Mouse (Mus musculus): ENCODE data around the gene Gm20388. TPM values are rescaled to one million over a fixed set of nuclear protein-coding genes. Genes with fewer than 3 reads are reported as not detected.

Gm20388 gene
- polyA plus RNA-seq, 1 experiment = 18.7 TPM

- DNase-seq = peak; percentile 62 to 71
- no peak overlapping the region for H3K4me3 ChIP-seq (replicated peaks; ENCODE audit: insufficient read depth, low read depth, low read length)
- no peak overlapping the region for H3K27ac ChIP-seq (ENCODE audit: insufficient read depth, low read length)
- 27% methylated on average over 4 of the region's 4 CpGs for WGBS
- TF ChIP-seq CTCF (IDR thresholded peaks at IDR 0.05; ENCODE audit: borderline replicate concordance, insufficient read depth, low read depth, low read length) = peak; percentile 81
- no peak for TF ChIP-seq POLR2A (IDR thresholded peaks at IDR 0.05; ENCODE audit: borderline replicate concordance, insufficient read depth, low read length)
- no peaks in the 10 kb centered on the region for H3K27me3 ChIP-seq (ENCODE audit: control insufficient read depth, insufficient read depth, low read length)
- peaks cover 33% of the 10 kb centered on the region for H3K4me1 ChIP-seq (ENCODE audit: control insufficient read depth, insufficient read depth, low read length)
These were observed 1774.8 kb downstream of the Gm20388 start for GRCm38 (mm10) chr8:121685419-121685818.

- no peak overlapping the region for H3K4me3 ChIP-seq (replicated peaks; ENCODE audit: insufficient read depth, low read depth, low read length)
- peak; percentile 47 to 54 for DNase-seq
- peaks cover 22% of the 10 kb centered on the region for H3K4me1 ChIP-seq (ENCODE audit: control insufficient read depth, insufficient read depth, low read length)
- 41% methylated on average over 14 of the region's 14 CpGs for WGBS
- no peaks in the 10 kb centered on the region for H3K27me3 ChIP-seq (ENCODE audit: control insufficient read depth, insufficient read depth, low read length)
- TF ChIP-seq CTCF (IDR thresholded peaks at IDR 0.05; ENCODE audit: borderline replicate concordance, insufficient read depth, low read depth, low read length) (no peak), POLR2A (IDR thresholded peaks at IDR 0.05; ENCODE audit: borderline replicate concordance, insufficient read depth, low read length) (no peak)
- no peak overlapping the region for H3K27ac ChIP-seq (ENCODE audit: insufficient read depth, low read length)
These were observed 1777.0 kb downstream of the Gm20388 start for GRCm38 (mm10) chr8:121687455-121688161.

GRCm38 (mm10) chr8:121688496-121688895, 1777.9 kb downstream of the Gm20388 start:
- TF ChIP-seq CTCF (IDR thresholded peaks at IDR 0.05; ENCODE audit: borderline replicate concordance, insufficient read depth, low read depth, low read length) (no peak), POLR2A (IDR thresholded peaks at IDR 0.05; ENCODE audit: borderline replicate concordance, insufficient read depth, low read length) (no peak)
- Histone ChIP-seq H3K4me1 (ENCODE audit: control insufficient read depth, insufficient read depth, low read length) (peaks cover 16% of the 10 kb centered on the region), H3K27me3 (ENCODE audit: control insufficient read depth, insufficient read depth, low read length) (no peaks in the 10 kb centered on the region), H3K4me3 (replicated peaks; ENCODE audit: insufficient read depth, low read depth, low read length) (no peak overlapping the region), H3K27ac (ENCODE audit: insufficient read depth, low read length) (no peak overlapping the region)
- no peak for DNase-seq
- WGBS = 75% methylated on average over 5 of the region's 5 CpGs

GRCm38 (mm10) chr8:121694453-121694852, 1783.8 kb downstream of the Gm20388 start:
- DNase-seq = peak; percentile 63 to 83
- 52% methylated on average over 4 of the region's 4 CpGs for WGBS
- TF ChIP-seq CTCF (IDR thresholded peaks at IDR 0.05; ENCODE audit: borderline replicate concordance, insufficient read depth, low read depth, low read length) = peak; percentile 97
- TF ChIP-seq POLR2A (IDR thresholded peaks at IDR 0.05; ENCODE audit: borderline replicate concordance, insufficient read depth, low read length) = no peak
- H3K27ac ChIP-seq (ENCODE audit: insufficient read depth, low read length) = no peak overlapping the region
- H3K4me1 ChIP-seq (ENCODE audit: control insufficient read depth, insufficient read depth, low read length) = peaks cover 35% of the 10 kb centered on the region
- no peaks in the 10 kb centered on the region for H3K27me3 ChIP-seq (ENCODE audit: control insufficient read depth, insufficient read depth, low read length)
- H3K4me3 ChIP-seq (replicated peaks; ENCODE audit: insufficient read depth, low read depth, low read length) = no peak overlapping the region

- Histone ChIP-seq H3K4me1 (ENCODE audit: control insufficient read depth, insufficient read depth, low read length) (peaks cover 42% of the 10 kb centered on the region), H3K4me3 (replicated peaks; ENCODE audit: insufficient read depth, low read depth, low read length) (no peak overlapping the region), H3K27ac (ENCODE audit: insufficient read depth, low read length) (no peak overlapping the region), H3K27me3 (ENCODE audit: control insufficient read depth, insufficient read depth, low read length) (no peaks in the 10 kb centered on the region)
- TF ChIP-seq POLR2A (IDR thresholded peaks at IDR 0.05; ENCODE audit: borderline replicate concordance, insufficient read depth, low read length) (no peak), CTCF (IDR thresholded peaks at IDR 0.05; ENCODE audit: borderline replicate concordance, insufficient read depth, low read depth, low read length) (no peak)
- 39% methylated on average over 6 of the region's 6 CpGs for WGBS
- DNase-seq = peak; percentile 47 to 50
These were observed 1785.0 kb downstream of the Gm20388 start for GRCm38 (mm10) chr8:121695585-121696184.

GRCm38 (mm10) chr8:121697735-121698614, 1787.3 kb downstream of the Gm20388 start:
- Histone ChIP-seq H3K27me3 (ENCODE audit: control insufficient read depth, insufficient read depth, low read length) (no peaks in the 10 kb centered on the region), H3K27ac (ENCODE audit: insufficient read depth, low read length) (peak overlapping the region; percentile 63), H3K4me1 (ENCODE audit: control insufficient read depth, insufficient read depth, low read length) (peaks cover 55% of the 10 kb centered on the region), H3K4me3 (replicated peaks; ENCODE audit: insufficient read depth, low read depth, low read length) (peak overlapping the region; percentile 8)
- WGBS = 6% methylated on average over 17 of the region's 17 CpGs
- TF ChIP-seq POLR2A (IDR thresholded peaks at IDR 0.05; ENCODE audit: borderline replicate concordance, insufficient read depth, low read length) (no peak), CTCF (IDR thresholded peaks at IDR 0.05; ENCODE audit: borderline replicate concordance, insufficient read depth, low read depth, low read length) (no peak)
- peak; percentile 78 to 84 for DNase-seq

- no peak for DNase-seq
- peaks cover 55% of the 10 kb centered on the region for H3K4me1 ChIP-seq (ENCODE audit: control insufficient read depth, insufficient read depth, low read length)
- no peaks in the 10 kb centered on the region for H3K27me3 ChIP-seq (ENCODE audit: control insufficient read depth, insufficient read depth, low read length)
- H3K27ac ChIP-seq (ENCODE audit: insufficient read depth, low read length) = peak overlapping the region; percentile 95
- H3K4me3 ChIP-seq (replicated peaks; ENCODE audit: insufficient read depth, low read depth, low read length) = no peak overlapping the region
- WGBS = 7% methylated on average over 9 of the region's 9 CpGs
- TF ChIP-seq CTCF (IDR thresholded peaks at IDR 0.05; ENCODE audit: borderline replicate concordance, insufficient read depth, low read depth, low read length) (no peak), POLR2A (IDR thresholded peaks at IDR 0.05; ENCODE audit: borderline replicate concordance, insufficient read depth, low read length) (no peak)
These were observed 1788.0 kb downstream of the Gm20388 start for GRCm38 (mm10) chr8:121698615-121699101.
